Mouse (Mus musculus) v-Abl transformed pro-B cells (cell line): ENCODE measurements at regions not wholly inside any gene's neighbourhood (a gene's known extent, or its start where the extent isn't known, plus 50 kb on each side); places are given as distances from the start of the nearest gene placed in this dataset.

Experiments
- in situ Hi-C, 2 experiments: fragments of 400-800 bp; cut with MboI; formaldehyde crosslinking; loops; one replicate each; pipeline ENCODE4 v1.15.1; 2025; ENCODE audit not compliant: unreplicated experiment in 2 of 2

GRCm38 (mm10) chr6:133170548-133170947 is 65.8 kb downstream of the Smim10l1 start:
- in situ Hi-C loops, result no loop called here

- in situ Hi-C loops, result no loop called here
These were observed 66.6 kb downstream of the Smim10l1 start for GRCm38 (mm10) chr6:133171286-133171685.

GRCm38 (mm10) chr6:133206173-133206572 is 85.8 kb upstream of the 5530400C23Rik start:
- in situ Hi-C loops, result loop anchor here (5.0 to 25.0 kb wide), 3 partner anchors 219 to 1694 kb away; partner anchors contain the start of genes A630073D07Rik (in 2 of the 2) and Tas2r109 (in 1 of the 2)
